Mouse (Mus musculus) layer of hippocampus, adult 9-10 months (tissue): Measurements from ENCODE around the gene Kidins220.

Experiments used
- DNase-seq: peaks from one replicate; pipeline ENCODE4 v3.0.0; 2022; ENCODE audit warnings: low spot score

Kidins220 gene

DNA sequence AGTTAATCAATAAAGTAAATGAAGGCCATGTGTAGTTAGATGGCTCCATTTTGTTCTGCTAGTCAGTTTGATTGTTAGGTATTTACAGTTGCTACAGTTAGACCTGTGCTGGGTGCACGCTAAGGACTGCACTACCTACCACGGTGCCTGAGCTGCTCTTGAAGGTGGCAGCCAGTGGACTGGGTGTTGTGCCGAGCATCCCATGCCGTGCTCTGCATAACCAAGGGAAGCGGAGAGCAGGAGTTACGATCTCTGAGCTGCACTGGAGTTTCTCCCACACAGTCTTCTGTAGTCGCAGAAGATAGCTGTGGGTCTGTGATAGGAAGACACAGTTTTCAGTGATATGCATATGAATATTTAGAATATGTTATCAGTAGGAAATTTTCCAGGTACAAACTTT, 51.6 kb downstream of the Kidins220 start:
- DNase-seq, result no peak

DNA sequence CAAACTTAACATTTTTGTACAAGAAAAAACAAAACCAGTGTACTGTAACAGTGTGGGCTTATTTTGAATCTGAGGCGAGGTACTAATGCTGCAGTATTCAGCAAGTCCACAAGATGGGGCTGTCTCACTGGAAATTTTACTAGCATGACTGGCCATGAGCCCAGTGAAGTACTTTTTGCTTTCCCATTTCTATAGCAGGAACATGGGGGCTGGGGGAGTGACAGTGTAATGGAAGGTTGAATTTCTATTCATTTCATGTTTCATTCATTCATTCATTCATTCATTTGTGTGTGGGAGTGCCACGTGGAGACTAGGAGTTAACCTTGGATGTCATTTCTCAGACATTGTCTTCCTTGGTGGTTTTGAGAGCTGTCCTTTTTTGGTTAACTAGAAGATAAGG, 52.7 kb downstream of the Kidins220 start:
- peak; percentile 72 for DNase-seq

DNA sequence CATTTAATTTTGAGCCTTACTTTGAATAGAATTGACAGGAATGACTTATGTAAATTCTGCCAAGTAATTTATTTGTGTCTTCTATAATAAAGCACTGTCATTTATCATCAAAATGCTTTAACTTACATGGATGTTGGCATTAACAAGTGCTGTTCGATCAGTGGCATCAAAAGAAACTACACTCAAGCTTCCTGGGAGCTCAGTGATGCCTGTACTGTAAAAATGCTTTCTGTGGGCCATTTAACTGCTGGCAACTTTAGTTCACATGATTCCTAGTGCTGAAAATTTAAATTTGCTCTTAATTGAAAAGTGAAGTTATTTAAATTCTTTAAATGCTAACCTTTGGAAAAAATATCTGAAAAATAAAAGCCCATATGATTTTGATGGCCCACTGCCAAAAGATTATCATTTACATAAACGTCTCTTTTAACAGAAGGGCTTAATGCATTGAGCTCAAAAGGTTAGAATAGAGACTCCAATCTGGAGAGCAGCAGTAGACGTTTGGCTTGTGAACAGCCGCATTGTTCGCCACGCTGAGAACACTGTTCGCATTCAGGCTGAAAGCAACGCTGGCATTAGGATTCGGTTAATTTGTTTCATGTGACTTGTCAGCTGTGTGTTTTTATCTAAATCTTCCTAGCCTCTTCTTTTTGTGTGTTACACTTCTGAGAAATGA, 59.1 kb downstream of the Kidins220 start:
- peak; percentile 26 for DNase-seq

- DNase-seq, result no peak
Observed at GRCm38 (mm10) chr12:25034338-25034953, 59.7 kb downstream of the Kidins220 start.

GRCm38 (mm10) chr12:25036024-25036423, 61.3 kb downstream of the Kidins220 start:
- no peak for DNase-seq

GRCm38 (mm10) chr12:25037222-25037621, 62.5 kb downstream of the Kidins220 start:
- no peak for DNase-seq

DNA sequence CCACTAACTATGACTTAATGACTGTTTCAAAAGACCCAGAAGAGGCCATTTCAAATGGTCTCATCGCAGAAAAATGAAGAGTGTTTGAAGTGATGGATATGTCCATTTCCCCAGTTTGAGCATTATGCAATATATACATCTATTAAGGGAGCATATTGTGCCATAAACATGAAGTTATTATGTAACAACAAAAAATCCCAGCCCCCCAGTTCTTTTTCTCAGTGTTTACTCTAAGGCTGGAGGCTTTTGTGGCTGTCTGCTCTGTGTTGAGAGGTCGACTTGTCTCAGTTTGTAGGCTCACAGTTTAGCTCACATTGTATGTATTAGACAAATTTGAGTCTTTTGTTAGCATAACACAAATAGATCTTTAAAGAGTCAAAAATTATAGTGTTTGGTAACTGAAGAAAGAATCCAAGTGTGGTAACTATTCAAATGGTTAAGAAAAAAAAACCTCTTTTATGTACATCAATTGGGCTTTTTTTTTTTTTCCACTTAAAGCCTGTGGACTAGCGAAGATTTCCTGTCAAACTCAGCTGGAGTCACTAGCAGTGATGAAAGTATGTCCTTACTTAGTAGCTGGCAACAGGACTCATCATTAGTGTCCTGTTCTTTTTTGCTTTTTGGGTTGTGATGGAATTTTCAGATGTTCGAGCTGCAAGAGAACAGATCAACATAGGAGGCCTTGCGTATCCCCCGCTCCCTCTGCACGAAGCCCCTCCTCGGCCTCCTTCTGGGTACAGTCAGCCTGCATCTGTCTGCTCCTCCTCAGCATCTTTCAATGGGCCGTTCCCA, 63.2 kb downstream of the Kidins220 start:
- DNase-seq, result no peak

DNA sequence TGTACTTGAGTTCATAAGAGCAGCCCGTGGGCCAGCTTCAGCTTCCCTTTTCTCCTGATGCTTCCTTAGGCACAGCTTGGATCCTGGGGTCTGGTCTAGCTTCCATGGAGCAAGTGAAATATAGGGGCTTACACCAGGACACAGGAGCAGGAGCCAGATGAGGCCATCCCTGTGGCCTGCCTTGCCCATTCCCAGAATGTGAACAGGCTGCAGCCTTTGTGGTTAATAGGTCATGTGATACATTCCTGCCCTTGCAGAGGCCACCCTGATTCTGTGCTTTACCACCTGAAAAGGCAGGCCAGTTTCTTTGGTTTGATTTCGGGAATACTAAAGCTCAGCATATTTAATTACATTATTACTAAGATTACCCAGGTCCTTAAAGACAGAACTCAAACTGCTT, 69.3 kb downstream of the Kidins220 start:
- no peak for DNase-seq

DNA sequence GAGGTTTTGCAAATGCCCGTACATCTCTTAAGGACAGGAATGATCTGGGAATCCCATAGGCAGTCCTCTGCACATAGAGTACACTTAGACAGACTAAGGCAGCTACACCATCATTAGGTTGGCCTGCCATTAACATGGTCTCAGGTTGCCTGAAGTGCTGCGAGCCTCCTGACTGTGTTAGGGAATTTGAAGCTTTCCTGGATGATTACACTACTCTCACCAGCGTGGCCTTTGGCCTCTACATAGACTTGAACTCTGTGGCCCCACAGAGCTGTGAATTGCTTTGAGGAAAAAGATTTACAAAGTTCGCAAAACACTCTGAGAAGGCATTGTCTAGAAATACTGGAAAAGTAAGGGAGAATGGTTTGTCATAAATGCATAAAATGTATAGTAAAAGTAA, 69.9 kb downstream of the Kidins220 start:
- no peak for DNase-seq

DNA sequence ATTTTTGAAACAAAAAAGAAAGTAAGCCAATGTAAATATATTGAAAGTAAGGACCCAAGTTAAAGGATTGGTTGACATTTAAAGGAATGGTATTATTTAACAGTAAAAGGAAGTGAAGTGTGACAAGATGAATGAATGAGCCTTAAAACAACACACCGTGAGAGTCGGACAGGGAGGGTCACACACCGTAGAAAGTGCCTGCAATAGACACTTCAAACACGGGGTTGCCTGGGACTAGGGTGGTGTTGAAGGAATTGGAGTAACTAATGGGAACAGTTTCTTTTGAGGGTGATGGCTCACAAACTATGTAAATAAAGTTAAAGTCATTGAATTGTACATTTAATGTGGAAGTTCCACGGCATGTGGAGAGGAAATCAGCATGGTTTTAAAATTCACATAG, 74.5 kb downstream of the Kidins220 start:
- no peak for DNase-seq

GRCm38 (mm10) chr12:25054511-25054910, 79.8 kb downstream of the Kidins220 start:
- DNase-seq, result no peak

DNA sequence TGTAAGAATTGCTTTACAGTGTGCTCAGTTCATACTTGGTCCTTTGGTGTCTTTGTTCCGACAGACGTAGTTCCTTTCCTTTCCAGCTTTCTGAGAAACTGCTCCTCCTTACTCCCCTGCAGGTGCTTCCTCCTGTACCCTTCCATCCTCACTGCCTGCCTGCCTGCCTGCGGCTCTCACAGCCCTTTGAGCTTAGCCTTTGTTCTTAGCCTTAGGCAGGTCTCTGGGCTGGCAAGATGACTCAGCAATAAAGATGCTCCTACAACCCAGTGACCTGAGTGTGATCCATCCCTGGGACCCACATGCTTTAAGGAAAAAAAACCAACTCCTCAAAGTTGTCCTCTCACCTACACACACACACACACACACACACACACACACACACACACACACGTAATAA, 80.2 kb downstream of the Kidins220 start:
- DNase-seq, result no peak

- DNase-seq, result no peak
Observed at GRCm38 (mm10) chr12:25059487-25060200, 84.9 kb downstream of the Kidins220 start.

DNA sequence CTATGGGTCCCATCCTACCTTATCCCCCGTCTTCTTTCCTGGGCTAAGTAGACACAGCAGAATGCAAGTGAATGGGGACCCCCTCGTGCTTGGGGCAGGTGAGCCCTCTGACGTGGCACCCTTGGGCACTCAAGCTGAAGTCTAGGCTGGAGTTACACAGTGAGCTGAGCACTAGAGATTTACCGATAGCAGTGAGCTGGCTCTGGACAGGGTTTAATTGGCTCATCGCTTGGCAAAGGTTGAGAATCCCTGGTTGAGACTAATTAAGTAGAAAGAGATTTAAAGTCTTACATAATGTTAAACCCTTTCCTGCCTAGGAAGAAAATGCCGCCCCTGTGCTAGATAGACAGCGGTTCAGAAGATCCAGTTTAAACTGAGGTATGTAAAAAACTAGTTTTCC, 86.2 kb downstream of the Kidins220 start:
- DNase-seq, result no peak

- no peak for DNase-seq
Observed at GRCm38 (mm10) chr12:25062264-25062663, 87.5 kb downstream of the Kidins220 start.

- no peak for DNase-seq
Observed at GRCm38 (mm10) chr12:25073374-25073773, 98.6 kb downstream of the Kidins220 start.

GRCm38 (mm10) chr12:25074344-25074743, 99.6 kb downstream of the Kidins220 start:
- DNase-seq, result no peak

DNA sequence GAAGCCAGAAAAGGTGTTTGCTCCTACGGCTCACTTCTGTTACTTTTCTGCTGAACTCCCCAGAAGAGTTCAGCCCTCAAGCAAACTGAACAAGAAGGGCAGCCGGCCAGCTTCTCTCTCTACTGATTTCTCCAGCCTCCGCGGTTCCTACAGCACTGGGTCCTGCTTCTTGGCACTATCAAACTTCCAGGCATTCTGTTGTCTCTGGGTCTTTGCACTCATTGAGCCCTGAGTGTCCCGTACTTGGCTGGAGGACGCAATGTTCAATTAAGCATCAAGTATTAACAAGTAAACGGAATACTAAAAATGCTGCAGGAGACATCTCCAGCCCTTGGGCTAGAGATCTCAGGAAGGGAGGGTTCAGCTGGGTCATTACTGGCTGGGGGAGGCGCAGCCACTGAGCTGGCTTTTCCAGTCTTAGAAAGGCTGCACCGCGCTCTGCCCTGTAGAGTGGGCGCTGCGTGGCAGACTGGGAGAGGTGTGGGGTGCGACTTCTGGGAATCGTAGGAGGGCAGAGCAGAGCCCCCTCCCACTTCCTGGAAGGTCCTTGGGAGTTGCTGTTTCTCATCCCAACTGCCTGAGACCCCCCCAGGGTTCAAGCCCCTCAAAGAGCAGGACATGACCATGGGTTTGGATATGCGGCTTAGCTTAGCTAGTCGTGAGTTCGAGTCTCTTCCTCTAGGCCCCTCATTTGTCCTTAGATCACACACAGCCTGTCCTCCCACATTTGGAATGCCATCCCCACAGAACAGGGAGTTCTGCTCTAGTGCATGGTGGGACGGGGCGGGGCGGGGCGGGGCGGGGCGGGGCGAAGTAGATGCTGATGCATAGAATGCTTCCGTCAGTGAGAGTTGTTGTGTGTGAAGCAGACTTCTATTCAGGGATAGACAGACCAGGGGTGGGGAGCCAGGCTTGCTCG, 108.8 kb downstream of the Kidins220 start:
- no peak for DNase-seq

GRCm38 (mm10) chr12:25086966-25087365, 112.2 kb downstream of the Kidins220 start:
- DNase-seq, result no peak

DNA sequence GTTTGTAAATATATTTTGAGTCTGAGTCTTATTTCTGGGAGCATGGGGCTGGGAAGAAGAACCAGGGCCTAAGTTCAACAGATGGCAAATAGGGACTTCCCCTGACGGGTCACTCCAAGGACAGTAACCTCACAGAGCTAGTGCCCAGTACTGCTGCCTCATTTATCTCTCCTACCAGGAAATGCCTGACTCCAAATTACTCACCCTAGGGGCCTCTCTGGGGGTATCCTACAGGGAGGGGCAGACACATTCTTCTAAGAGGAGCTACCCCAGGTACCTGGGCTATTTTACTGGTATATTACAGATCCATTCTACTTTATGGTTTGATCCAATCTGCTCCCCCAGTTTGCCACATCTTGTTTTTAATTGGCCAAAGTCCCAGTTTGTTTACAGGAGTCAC, 114.7 kb downstream of the Kidins220 start:
- no peak for DNase-seq

DNA sequence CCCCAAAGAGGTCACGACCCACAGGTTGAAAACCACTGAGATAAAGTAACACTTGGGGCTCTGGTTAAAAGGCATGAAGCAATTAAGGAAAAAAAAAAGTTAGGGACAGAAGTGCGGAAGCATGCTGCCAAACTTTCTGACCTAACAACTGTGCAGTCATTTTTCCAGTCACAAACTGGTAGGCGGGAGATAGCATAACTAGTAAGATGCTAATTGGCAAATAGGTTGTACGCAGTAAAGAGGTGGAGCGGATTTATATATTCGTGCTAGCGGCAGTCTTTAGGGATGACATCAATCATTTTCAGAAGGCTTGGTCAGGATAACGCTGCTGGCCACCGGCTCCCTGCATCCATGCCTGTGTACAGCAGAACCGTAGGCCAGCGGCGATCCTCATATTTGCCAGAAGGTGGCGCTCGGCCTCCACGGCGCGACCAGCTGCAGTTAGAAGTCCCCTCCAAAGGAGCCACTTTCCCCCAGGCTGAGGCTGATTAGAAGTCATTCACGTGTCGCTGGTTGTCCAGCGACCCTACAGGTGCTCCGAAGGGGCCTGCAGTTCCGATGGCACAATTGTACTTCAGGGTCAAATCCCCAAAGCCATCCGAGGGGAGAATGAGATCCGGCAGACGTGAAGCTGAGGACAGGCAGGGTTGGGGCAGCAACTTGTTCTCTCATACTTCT, 117.4 kb downstream of the Kidins220 start:
- DNase-seq, result peak; percentile 85
